Comparison of ENCODE assay signal across 15 mouse cellular contexts in genomic region chr13:101874761-101875160, GRCm38 (mm10).
DNase-seq lines count a peak whose midpoint lies in the region; ATAC-seq lines count a peak whose summit lies in the region.
"Had no signal": no experiment of that assay in that cellular context is flagged by ENCODE, and none has a peak within 500 bp of the region (broad histone marks: within the 10 kb centered on the region; RNA-seq: fewer than 3 reads in every experiment).

No protein-coding gene starts in this region.

- intact Hi-C loops in left cerebral cortex, postnatal 4 days (cut with DNase I): no loop called here

- 91% methylated on average over 4 of the region's 4 CpGs for WGBS in hindbrain, embryonic 12.5 days

- no peak for ATAC-seq in hindbrain, embryonic 12.5 days (ENCODE audit: low FRiP score)
- ATAC-seq: midbrain, embryonic 15.5 days had no signal

- H3K9ac ChIP-seq in hindbrain, embryonic 12.5 days: no peak overlapping the region
- H3K9ac ChIP-seq: limb, embryonic 13.5 days; liver, embryonic 14.5 days; midbrain, embryonic 15.5 days had no signal

- no peak overlapping the region for H3K4me2 ChIP-seq in hindbrain, embryonic 12.5 days (replicated peaks)
- H3K4me2 ChIP-seq: limb, embryonic 13.5 days; midbrain, embryonic 15.5 days had no signal

- H3K4me1 ChIP-seq in hindbrain, embryonic 12.5 days: no peaks in the 10 kb centered on the region
- H3K4me1 ChIP-seq: hindbrain, embryonic 10.5 days; limb, embryonic 13.5 days; midbrain, embryonic 15.5 days had no signal

- no peak overlapping the region for H3K4me3 ChIP-seq in hindbrain, embryonic 12.5 days
- H3K4me3 ChIP-seq: hindbrain, embryonic 10.5 days; limb, embryonic 13.5 days; midbrain, embryonic 15.5 days had no signal

- H3K9me3 ChIP-seq in hindbrain, embryonic 12.5 days (replicated peaks): no peaks in the 10 kb centered on the region
- H3K9me3 ChIP-seq: hindbrain, embryonic 10.5 days; limb, embryonic 13.5 days; midbrain, embryonic 15.5 days had no signal

- peak; percentile 4 for DNase-seq in left cerebral cortex, adult 11 months (ENCODE audit: low spot score)
- no peak for DNase-seq in left cerebral cortex, postnatal 4 days
- DNase-seq in layer of hippocampus, postnatal 14 days (ENCODE audit: low spot score in 2 of 2): peak; percentile 15 to 67
- peak; percentile 70 to 80 for DNase-seq in right cerebral cortex, postnatal 10 days (ENCODE audit: low spot score in 2 of 2)
- no peak for DNase-seq in adrenal gland, adult 8-10 months
- DNase-seq in cerebellum, adult 9-11 months: no peak
- DNase-seq: adrenal gland, postnatal 14 days; B cell, adult 2 months; cerebellum, adult 18-20 months; thymus, adult 18-20 months had no signal

- no peak overlapping the region for H3K27ac ChIP-seq in hindbrain, embryonic 12.5 days
- H3K27ac ChIP-seq: hindbrain, embryonic 10.5 days; limb, embryonic 13.5 days; liver, embryonic 14.5 days; midbrain, embryonic 15.5 days had no signal

- H3K27me3 ChIP-seq in hindbrain, embryonic 12.5 days: no peaks in the 10 kb centered on the region
- H3K27me3 ChIP-seq: limb, embryonic 13.5 days; midbrain, embryonic 15.5 days had no signal

- H3K36me3 ChIP-seq in hindbrain, embryonic 12.5 days: no peaks in the 10 kb centered on the region
- H3K36me3 ChIP-seq: hindbrain, embryonic 10.5 days; limb, embryonic 13.5 days; midbrain, embryonic 15.5 days had no signal

Comparison
In these comparisons a context has a peak if more than half of its experiments do, and no peak if none do; other contexts are left out.
1. DNase-seq: peak in left cerebral cortex, adult 11 months (single experiment), layer of hippocampus, postnatal 14 days (2 of 2) and right cerebral cortex, postnatal 10 days (2 of 2); none in left cerebral cortex, postnatal 4 days (single experiment), adrenal gland, adult 8-10 months (single experiment) and cerebellum, adult 9-11 months (single experiment).